Mouse (Mus musculus) embryonic facial prominence, embryonic 14.5 days (tissue): ENCODE results near the gene Scp2. TPM values are rescaled to one million over a fixed set of nuclear protein-coding genes. Genes with fewer than 3 reads are reported as not detected.
A peak's percentile ranks its signal among the peaks of the same experiment; 100 is the strongest.

Experiments
- ATAC-seq: fragments of 200-750 bp; cut with Nextera tagmentation; 2 replicates; pipeline ENCODE4 v1.8.0; 2017; ENCODE audit warnings: low read depth, moderate number of reproducible peaks, moderate TSS enrichment
- DNase-seq: peaks from one replicate; pipeline ENCODE4 v3.0.0-alpha.2; 2015; ENCODE audit warnings: low spot score
- H3K27ac ChIP-seq: fragments of 300-500 bp; sonication (generic); replicated peaks from 2 replicates; pipeline ENCODE4 v1.5.1; 2014; ENCODE audit warnings: low read depth, mild to moderate bottlenecking, low read length, moderate library complexity
- H3K27me3 ChIP-seq: fragments of 300-500 bp; sonication (generic); replicated peaks from 2 replicates; pipeline ENCODE4 v1.6.1; 2014; ENCODE audit warnings: low read length; ENCODE audit not compliant: control insufficient read depth, insufficient read depth
- H3K36me3 ChIP-seq: fragments of 300-500 bp; sonication (generic); 2 replicates; pipeline ENCODE4 v1.6.1; 2014; ENCODE audit warnings: low read length, mixed read lengths; ENCODE audit not compliant: control insufficient read depth, insufficient read depth
- H3K4me1 ChIP-seq: fragments of 300-500 bp; sonication (generic); 2 replicates; pipeline ENCODE4 v1.6.1; 2014; ENCODE audit warnings: antibody characterized with exemption, low read length; ENCODE audit not compliant: control insufficient read depth, insufficient read depth
- H3K4me2 ChIP-seq: fragments of 300-500 bp; sonication (generic); 2 replicates; pipeline ENCODE4 v1.6.1; 2014; ENCODE audit warnings: low read depth, mild to moderate bottlenecking, low read length, moderate library complexity, mixed read lengths
- H3K4me3 ChIP-seq: fragments of 300-500 bp; sonication (generic); 2 replicates; pipeline ENCODE4 v1.5.1; 2014; ENCODE audit warnings: low read depth, mild to moderate bottlenecking, low read length
- H3K9ac ChIP-seq: fragments of 300-500 bp; sonication (generic); 2 replicates; pipeline ENCODE4 v1.6.1; 2014; ENCODE audit warnings: low read depth, mild to moderate bottlenecking, low read length, moderate library complexity, mixed read lengths
- H3K9me3 ChIP-seq: fragments of 300-500 bp; sonication (generic); 2 replicates; pipeline ENCODE4 v1.6.1; 2016; ENCODE audit warnings: low read length; ENCODE audit not compliant: control insufficient read depth
- WGBS: fragments of 180-500 bp; shearing (Covaris S2); extraction: QIAGEN DNeasy Blood & Tissue Kit; methylation state at CpG from one replicate; pipeline ENCODE4 v1.1.7; 2014; 5-methylcytosine and 5-hydroxymethylcytosine counted together
- microRNA-seq: library from miRNA; unstranded; fragments of <30 nt; microRNA quantifications from one replicate; pipeline ENCODE4, GENCODE M21; 2016; ENCODE audit warnings: borderline number of aligned reads
- polyA plus RNA-seq: library from polyadenylated mRNA; unstranded; fragments of >200 nt; fragmentation: Nextera tagmentation; extraction: Ambion mirVana; gene quantifications from 2 replicates; pipeline ENCODE4 v1.2.1, GENCODE M21; 2014

Scp2 gene
- polyA plus RNA-seq, 1 experiment from 2014 or later: 200 TPM

DNA sequence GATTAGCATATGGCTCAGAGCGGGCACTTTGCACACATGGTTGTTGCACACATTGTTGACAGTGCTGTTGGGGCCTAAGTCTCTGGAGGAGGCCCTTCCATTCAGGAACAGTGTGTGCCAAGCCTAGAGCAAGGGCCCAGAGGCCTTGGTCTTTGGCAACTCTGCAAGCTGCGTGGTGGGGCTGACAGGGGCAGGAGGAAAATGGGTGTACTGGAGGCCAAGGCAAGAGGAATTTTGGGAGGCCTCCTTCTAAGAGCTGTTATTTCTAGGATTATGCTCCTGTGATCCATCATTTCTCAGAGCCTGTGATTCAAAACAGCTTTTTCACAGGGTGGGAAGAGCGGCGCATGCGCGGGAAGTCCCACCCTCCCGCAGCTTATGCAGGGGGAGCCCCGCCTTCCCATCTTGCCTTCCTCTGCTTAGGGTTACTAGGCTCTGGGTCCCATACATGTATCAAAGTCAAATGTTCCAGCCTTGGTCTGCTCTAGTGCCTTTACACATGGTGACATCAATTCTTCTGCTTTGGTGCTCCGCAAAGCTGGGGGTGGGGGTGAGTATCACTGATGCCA, 148.3 kb downstream of the Scp2 start:
- peak; percentile 65 for DNase-seq
- peaks cover 13% of the 10 kb centered on the region; the same call in 1 of the 2 replicates for H3K4me1 ChIP-seq
- no peak overlapping the region for H3K9ac ChIP-seq
- no peak overlapping the region for H3K4me3 ChIP-seq
- peak; percentile 37; the same call in 1 of the 2 replicates for ATAC-seq
- 0 out of 2 replicates have a peak, but pooled peaks cover 3% of the 10 kb centered on the region for H3K9me3 ChIP-seq
- H3K27me3 ChIP-seq: no peaks in the 10 kb centered on the region; the same call in 1 of the 2 replicates
- whole genome bisulfite sequencing: 67% methylated on average over 9 of the region's 9 CpGs
- H3K27ac ChIP-seq: peak overlapping the region; percentile 69
- no peaks in the 10 kb centered on the region for H3K36me3 ChIP-seq
- H3K4me2 ChIP-seq: no peak overlapping the region

DNA sequence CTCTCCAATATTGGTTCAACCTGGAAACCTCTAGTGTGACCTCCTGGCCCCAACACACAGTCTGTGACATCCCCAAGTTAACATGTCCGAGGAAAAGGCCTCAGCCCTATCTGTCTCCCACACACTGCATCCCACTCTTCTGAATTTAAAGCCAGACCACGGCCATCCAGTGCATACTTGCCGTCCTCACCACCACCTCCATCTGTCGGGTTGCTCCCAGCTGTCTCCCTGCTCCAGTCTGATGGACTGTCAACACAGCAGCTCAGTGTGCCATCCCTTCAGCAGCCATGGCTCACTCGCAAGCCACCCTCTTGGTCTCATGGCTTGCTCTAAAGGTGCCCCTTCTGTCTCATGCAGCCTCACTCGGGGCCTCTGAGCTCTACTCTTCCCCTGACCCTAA, 149.1 kb downstream of the Scp2 start:
- DNase-seq (no peak), ATAC-seq (no peak)
- Histone ChIP-seq H3K4me2 (no peak overlapping the region), H3K4me3 (no peak overlapping the region), H3K36me3 (no peaks in the 10 kb centered on the region), H3K27ac (peak overlapping the region; percentile 69), H3K4me1 (peaks cover 13% of the 10 kb centered on the region; the same call in 1 of the 2 replicates), H3K9ac (no peak overlapping the region), H3K9me3 (0 out of 2 replicates have a peak, but pooled peaks cover 3% of the 10 kb centered on the region), H3K27me3 (no peaks in the 10 kb centered on the region; the same call in 1 of the 2 replicates)
- WGBS: 83% methylated on average over 6 of the region's 6 CpGs

DNA sequence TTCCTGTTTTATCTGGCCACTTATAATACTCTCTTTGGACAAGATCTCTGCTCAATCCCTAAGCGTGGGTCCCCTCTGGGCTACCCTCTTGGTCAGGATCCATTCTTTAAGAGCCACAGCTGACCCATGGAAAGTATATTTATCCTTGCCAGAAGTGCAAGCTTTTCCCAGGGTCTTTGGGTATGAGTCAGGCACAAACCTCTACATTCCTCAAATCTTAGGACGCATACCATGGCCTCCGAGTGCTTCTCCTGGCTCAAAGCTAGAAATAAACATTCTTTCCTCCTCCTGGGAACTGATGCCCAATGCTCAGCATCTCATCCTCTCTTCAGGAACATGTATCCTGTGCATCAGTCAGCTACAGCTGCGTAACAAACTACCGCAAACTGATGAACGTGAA, 149.8 kb downstream of the Scp2 start:
- H3K4me2 ChIP-seq: no peak overlapping the region
- ATAC-seq (no peak), DNase-seq (no peak)
- H3K9me3 ChIP-seq: 0 out of 2 replicates have a peak, but pooled peaks cover 3% of the 10 kb centered on the region
- no peak overlapping the region for H3K27ac ChIP-seq
- no peaks in the 10 kb centered on the region; the same call in 1 of the 2 replicates for H3K27me3 ChIP-seq
- H3K4me1 ChIP-seq: peaks cover 13% of the 10 kb centered on the region; the same call in 1 of the 2 replicates
- 89% methylated on average over 6 of the region's 6 CpGs for WGBS
- no peak overlapping the region for H3K9ac ChIP-seq
- H3K36me3 ChIP-seq: no peaks in the 10 kb centered on the region
- H3K4me3 ChIP-seq: no peak overlapping the region

Small RNA genes lying within 50 kb of the gene (microRNA-seq; reads per million reads assigned to microRNA genes)
- gene Mir6397: not detected

Other genes with a start within 250 kb of the Scp2 start
- 32.4 and 36.3 TPM in 2 replicates for gene Cpt2, start 221.4 kb downstream of the Scp2 start, polyA plus RNA-seq
- gene Slc1a7, start 176.7 kb downstream of the Scp2 start, polyA plus RNA-seq: 0.17 TPM in 1 of 2 replicates, not detected in the other
- gene Podn, start 48.6 kb downstream of the Scp2 start, polyA plus RNA-seq: 5.5 and 6.4 TPM in 2 replicates
- gene Echdc2, start 20.4 kb upstream of the Scp2 start, polyA plus RNA-seq: 36.6 and 42.2 TPM in 2 replicates
- 0.07 TPM in 1 of 2 replicates, not detected in the other for gene Zyg11a, start 73.0 kb upstream of the Scp2 start, polyA plus RNA-seq
- gene Zyg11b, start 156.1 kb upstream of the Scp2 start, polyA plus RNA-seq: 13.8 and 14.5 TPM in 2 replicates
- gene Coa7, start 183.1 kb upstream of the Scp2 start, polyA plus RNA-seq: 39.5 and 40.2 TPM in 2 replicates
- 3.9 and 4.7 TPM in 2 replicates for gene Shisal2a, start 238.4 kb upstream of the Scp2 start, polyA plus RNA-seq